Mouse (Mus musculus): ENCODE results near the gene Tet2. TPM values are rescaled to one million over a fixed set of nuclear protein-coding genes. Genes with fewer than 3 reads are reported as not detected.

Tet2 gene
- total RNA-seq, 2 experiments from 2014 or later = 41.3 to 44.4 TPM

DNA sequence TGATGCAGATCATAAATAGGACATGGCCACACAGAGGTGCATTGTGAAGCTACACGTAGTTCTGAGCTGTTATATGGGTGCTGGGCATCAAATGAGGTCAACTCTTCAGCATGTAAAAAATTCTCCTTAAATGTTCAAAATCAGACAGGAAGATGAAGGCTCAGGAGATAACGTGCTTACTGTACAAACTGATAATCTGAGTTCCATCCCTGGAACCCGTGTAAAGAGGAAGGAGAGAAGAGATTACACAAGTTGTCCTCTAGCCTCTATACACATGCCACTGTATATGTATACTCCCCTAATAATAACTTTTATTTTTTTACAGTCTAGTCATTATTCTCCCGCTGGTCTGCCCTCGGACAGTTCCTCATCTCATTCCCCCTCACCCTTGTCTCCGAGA, 21.7 kb downstream of the Tet2 start:
- DNase-seq = no peak

GRCm38 (mm10) chr3:133522289-133522688, 22.6 kb downstream of the Tet2 start:
- DNase-seq = no peak
- intact Hi-C loops (cut with DNase I) = no loop called here

More for the DNA sequence above, 21.7 kb downstream of the Tet2 start:
- intact Hi-C loops (cut with DNase I) = no loop called here

DNA sequence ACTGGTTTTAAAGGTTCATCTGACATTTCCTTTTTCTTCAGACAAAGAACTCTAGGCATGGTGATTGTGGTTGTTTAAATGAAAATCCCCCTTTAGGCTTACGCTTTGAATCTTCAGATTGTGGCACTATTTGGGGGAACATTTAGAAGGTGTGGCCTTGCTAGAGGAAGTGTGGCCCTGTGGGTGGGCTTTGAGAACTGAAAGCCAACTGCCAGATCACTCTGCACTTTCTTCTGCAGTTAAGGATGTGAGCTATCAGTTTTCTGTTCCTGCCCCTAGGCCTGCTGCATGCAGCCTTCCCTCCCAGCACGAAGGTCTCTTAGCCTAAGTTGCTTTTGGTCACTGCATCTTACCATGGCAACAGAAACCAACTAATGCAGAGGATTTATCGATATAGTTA, 26.1 kb downstream of the Tet2 start:
- DNase-seq = no peak
- intact Hi-C loops (cut with DNase I) = loop anchor here (10.0 kb wide), 1 partner anchor 184 kb away; no protein-coding TSS in a partner anchor

DNA sequence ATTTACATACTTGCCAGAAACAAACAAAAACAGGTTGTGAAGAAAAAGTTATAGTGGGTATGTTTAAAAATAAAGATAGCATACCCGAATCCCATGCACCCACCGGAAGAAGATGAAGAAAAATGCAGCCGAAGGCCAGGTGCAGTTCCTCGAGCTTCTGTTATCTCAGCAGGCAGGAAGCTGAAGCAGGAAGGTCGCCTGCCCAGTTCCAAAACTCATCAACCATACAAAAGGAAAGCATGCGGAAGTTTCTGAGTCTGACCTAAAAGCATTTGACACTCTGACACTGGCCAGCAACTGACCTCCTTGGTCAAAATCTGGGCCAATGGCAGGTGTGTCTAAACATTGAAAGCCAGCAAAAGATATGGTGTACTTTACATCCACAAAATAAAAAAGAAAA, 26.8 kb downstream of the Tet2 start:
- intact Hi-C loops (cut with DNase I) = loop anchor here (10.0 kb wide), 1 partner anchor 183 kb away; no protein-coding TSS in a partner anchor

DNA sequence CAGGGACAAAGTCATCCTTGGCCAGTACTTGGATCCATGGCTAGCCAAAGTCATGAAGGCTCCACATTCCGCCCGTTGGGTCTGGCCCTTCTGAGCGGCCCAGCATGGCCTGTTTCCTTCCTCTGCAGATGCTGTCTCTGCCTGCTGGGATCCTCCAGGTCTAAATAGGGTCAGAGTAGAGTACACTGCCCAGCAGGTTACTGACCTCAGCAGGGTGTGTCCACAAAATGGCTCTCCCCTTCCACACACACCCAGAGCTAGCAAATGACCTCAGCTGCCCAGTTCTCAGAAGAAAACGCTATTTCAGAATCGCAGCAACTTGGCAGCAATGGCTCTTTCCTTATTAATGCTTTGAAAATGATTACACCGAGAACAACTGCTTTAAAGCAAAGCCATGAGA, 27.5 kb downstream of the Tet2 start:
- DNase-seq = peak; percentile 35 to 39
- intact Hi-C loops (cut with DNase I) = loop anchor here (10.0 kb wide), 1 partner anchor 183 kb away; no protein-coding TSS in a partner anchor

More for the DNA sequence above, 26.8 kb downstream of the Tet2 start:
- DNase-seq = no peak

DNA sequence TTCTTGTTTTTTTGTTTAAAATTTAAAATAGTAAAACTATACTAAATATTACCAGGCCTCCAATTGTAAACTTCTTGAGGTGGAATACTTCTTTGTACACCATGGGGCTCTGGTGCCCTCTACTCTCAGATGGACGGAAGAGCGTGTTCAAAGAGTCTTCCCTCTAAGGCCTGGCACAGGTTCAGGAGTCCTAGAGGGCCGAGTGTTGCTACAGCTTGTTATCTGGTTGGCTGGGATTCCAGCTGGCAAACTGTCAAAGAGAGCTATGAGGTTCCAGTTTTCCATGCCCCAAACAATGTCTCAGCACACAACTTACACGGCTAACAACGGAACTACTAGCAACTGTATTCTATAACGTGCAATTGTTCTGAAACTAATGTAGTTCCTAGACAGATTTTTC, 28.8 kb downstream of the Tet2 start:
- DNase-seq = peak; percentile 93
- intact Hi-C loops (cut with DNase I) = loop anchor here (10.0 kb wide), 1 partner anchor 181 kb away; no protein-coding TSS in a partner anchor

- no peak for DNase-seq
- intact Hi-C loops (cut with DNase I) = loop anchor here (10.0 kb wide), 1 partner anchor 181 kb away; no protein-coding TSS in a partner anchor
Observed at GRCm38 (mm10) chr3:133515204-133515969, 29.6 kb downstream of the Tet2 start.

GRCm38 (mm10) chr3:133514290-133514689, 30.6 kb downstream of the Tet2 start:
- intact Hi-C loops (cut with DNase I) = loop anchor here (10.0 kb wide), 1 partner anchor 179 kb away; no protein-coding TSS in a partner anchor
- no peak for DNase-seq

DNA sequence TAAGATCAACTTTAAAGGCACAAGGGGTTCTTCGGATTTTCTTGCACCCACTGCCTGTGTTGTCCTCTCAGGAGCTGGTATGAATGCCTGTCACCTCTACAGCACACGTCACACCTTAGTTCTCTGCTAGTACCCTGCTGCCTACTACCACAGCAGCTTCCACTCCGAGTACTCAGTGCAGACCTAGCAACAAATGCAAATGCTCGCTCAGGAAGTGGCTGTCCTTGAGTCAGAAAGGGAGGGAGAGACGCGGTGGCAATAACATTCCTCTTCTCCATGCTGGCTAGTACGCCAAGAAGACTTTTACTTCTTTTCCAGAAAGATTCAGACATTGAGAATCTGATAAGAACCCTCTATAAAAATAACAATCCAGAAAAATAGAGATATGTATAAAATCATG, 31.5 kb downstream of the Tet2 start:
- intact Hi-C loops (cut with DNase I) = loop anchor here (10.0 kb wide), 1 partner anchor 179 kb away; no protein-coding TSS in a partner anchor

DNA sequence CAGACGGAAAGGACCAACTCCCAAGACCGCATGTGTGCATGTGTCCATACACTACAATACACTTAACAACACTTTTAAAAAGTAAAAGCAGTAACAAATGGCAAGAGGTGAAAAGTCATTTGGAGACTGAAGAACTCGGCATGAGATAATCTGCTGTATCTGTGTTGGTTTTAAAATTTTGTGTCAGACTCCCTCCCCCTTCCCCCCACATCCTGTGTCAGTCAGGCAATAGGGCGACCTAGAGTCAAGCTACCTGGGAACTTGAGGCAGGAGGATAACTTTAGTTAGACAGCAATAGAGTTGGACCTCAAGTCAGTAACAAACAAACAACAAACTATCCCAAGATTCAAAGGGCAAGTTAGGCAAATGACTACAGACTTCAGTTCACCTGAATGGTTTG, 34.6 kb downstream of the Tet2 start:
- no peak for DNase-seq
- intact Hi-C loops (cut with DNase I) = loop anchor here (10.0 kb wide), 1 partner anchor 176 kb away; no protein-coding TSS in a partner anchor

More for the DNA sequence above, 31.5 kb downstream of the Tet2 start:
- no peak for DNase-seq

GRCm38 (mm10) chr3:133509796-133510195, 35.1 kb downstream of the Tet2 start:
- no peak for DNase-seq
- intact Hi-C loops (cut with DNase I) = loop anchor here (10.0 kb wide), 1 partner anchor 175 kb away; no protein-coding TSS in a partner anchor

DNA sequence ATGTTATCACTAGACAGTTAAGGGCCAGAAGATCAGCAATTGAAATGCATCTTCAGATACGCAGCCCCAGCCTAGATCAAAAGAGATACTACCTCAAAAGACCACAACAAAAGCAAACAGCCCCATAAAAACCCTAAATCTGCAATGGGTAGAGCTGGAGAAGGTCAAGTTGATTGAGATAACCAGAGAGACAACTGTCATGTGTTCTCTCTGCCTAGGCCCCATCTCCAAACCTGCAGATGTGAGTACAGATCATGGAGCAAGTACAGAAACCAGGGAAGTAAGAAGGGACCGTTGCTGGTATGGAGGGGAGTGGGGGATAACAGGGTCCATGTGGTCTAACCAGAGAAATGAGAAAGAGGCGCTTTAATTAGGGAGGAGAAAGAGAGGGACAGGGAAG, 36.1 kb downstream of the Tet2 start:
- intact Hi-C loops (cut with DNase I) = no loop called here

GRCm38 (mm10) chr3:133506289-133506954, 38.5 kb downstream of the Tet2 start:
- intact Hi-C loops (cut with DNase I) = no loop called here

More for the DNA sequence above, 36.1 kb downstream of the Tet2 start:
- DNase-seq = no peak

DNA sequence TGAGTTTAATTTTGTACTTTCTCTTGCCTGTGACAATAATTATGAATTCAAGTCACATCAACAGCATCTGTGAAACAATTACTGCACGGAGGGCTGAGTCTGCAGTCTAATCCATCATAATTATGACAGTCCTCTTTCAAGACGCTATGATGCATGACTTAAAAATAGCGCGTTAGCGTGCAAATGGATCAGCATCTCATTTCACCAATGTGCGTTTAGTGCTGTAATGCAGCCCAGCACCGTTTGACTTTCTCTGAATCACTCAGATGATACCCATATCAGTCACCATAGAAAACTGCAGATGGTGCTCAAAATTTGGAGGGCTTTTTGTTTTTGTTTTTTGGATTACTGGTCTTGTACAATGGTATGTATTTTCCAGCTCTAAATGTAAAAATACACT, 48.0 kb downstream of the Tet2 start:
- DNase-seq = no peak
- intact Hi-C loops (cut with DNase I) = no loop called here

More at GRCm38 (mm10) chr3:133506289-133506954, 38.5 kb downstream of the Tet2 start:
- DNase-seq = no peak

DNA sequence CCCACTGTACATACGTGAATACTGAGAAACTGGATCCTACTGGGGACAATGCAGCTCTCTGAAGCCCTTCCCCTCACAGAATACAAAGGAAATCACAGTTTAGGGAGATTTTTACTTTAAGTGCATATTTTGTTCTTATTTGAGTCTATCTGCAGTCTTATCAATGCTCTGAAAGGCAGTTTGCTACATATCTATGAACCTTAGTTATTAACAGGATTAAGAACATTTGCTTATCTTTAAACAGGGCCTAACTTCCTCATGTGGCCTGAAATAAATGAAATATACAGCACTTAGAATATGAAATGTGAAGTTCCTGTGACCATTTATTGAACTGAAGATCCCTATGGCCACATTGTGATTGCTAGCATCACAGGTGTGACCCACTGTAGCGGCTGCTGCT, 53.6 kb downstream of the Tet2 start:
- DNase-seq = no peak
- intact Hi-C loops (cut with DNase I) = no loop called here

DNA sequence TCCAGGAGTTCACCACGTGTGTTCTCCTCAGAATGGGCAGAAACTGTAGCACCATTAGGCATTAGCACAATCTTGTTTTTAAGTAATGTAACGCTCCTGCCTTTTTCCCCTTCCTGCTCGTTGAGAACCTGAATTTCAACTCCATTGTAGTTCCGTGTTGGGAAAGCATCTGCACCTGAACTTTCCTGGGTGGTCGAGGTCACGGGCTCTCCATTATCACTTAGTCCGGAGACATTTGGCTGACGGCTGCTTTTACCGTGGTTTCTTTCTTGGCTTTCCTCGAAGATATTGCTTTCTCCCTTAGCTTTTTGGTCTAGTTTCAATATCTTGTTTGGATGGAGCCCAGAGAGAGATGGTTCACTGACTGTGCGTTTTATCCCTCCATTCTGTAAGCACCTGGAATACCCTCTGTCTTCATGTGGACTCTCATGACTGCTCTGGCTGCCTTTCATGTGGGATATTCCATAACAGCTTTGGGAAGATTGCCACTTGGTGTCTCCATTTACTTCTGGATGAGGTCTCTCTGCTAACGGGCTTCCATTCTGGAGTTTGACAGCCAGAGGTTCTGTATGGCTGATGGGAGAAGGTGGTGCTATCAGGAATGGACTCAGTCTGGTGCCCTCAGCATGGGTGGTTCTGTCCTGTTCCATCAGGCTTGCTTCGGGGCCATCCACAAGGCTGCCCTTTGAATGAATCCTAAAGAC, 56.8 kb downstream of the Tet2 start:
- intact Hi-C loops (cut with DNase I) = no loop called here
- DNase-seq = no peak

DNA sequence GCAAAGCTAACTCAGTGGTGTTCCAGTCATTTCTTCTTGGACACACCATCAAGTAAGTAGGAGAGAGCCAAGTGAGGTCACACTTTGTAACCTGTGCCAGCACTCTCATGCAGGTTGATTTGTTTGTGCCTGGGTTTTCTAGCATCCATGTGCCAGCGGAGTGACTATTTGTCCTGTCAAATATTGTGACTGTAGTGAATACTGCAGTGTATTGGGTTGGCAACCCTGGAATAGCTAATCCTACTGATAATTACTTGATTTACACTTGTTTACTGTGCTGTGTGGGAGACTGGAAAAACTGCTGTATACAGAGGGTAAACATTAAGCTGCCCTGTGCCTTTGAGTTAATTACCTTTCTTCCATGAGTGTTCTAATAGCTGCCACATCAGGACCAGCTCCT, 62.1 kb downstream of the Tet2 start:
- DNase-seq = peak in 1 of 2 experiments; percentile 12
- intact Hi-C loops (cut with DNase I) = no loop called here

- intact Hi-C loops (cut with DNase I) = no loop called here
- no peak for DNase-seq
Observed at GRCm38 (mm10) chr3:133478987-133479386, 66.0 kb downstream of the Tet2 start.

DNA sequence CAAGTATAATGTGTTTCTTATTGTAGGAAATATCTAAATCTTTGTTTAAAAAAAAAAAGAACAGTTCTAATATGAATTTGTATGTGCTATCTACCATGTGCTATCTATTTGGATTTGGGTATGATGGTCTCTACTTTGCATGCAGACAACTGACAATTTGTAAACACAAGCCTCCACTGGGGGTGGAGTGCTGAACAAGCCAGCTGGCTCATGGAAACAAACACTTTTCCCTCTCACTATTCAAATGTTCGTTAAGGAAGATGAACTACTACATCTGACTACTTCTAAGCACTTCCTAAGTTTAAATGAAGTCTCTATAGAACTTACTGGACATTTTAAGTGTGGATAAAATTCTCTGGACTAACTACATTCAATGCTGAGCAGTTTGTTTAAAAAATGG, 71.2 kb downstream of the Tet2 start:
- intact Hi-C loops (cut with DNase I) = no loop called here
- DNase-seq = no peak

GRCm38 (mm10) chr3:133471101-133471500, 73.8 kb downstream of the Tet2 start:
- DNase-seq = no peak
- intact Hi-C loops (cut with DNase I) = no loop called here

DNA sequence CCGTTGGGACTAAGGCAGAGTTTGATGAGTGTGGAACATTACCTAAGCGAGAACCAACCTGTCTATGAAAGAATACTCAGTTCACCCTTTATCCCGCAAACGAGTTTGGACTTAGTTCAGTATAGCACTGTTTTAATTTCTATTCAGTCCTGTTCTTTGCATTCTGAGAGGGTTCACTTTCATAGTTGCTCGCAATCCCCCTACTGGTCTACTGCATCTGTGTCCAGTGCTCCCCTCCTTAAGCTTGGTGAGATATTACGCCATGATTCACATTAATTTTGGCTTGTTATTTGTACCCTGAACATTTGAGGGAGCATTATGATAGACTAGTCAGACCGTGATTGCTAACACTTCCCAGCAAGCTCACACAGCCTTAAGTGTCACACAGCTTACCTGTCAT, 76.1 kb downstream of the Tet2 start:
- intact Hi-C loops (cut with DNase I) = no loop called here
- DNase-seq = no peak
